Mouse (Mus musculus) intestine, embryonic 16.5 days (tissue): ENCODE results near the gene Gnpat. TPM values are rescaled to one million over a fixed set of nuclear protein-coding genes. Genes with fewer than 3 reads are reported as not detected.

Experiments used
- ATAC-seq: fragments of 200-750 bp; cut with Nextera tagmentation; 2 replicates; pipeline ENCODE4 v1.8.0; 2017; ENCODE audit warnings: moderate TSS enrichment, moderate library complexity
- H3K27ac ChIP-seq: fragments of 300-500 bp; sonication (generic); 2 replicates; pipeline ENCODE4 v1.5.1; 2014; ENCODE audit warnings: mild to moderate bottlenecking, low read length
- H3K27me3 ChIP-seq: fragments of 300-500 bp; sonication (generic); replicated peaks from 2 replicates; pipeline ENCODE4 v1.6.1; 2014; ENCODE audit warnings: low read length, control low read depth, mixed read lengths; ENCODE audit not compliant: control insufficient read depth, insufficient read depth
- H3K36me3 ChIP-seq: fragments of 300-500 bp; sonication (generic); 2 replicates; pipeline ENCODE4 v1.6.1; 2014; ENCODE audit warnings: low read length, control low read depth; ENCODE audit not compliant: control insufficient read depth, insufficient read depth
- H3K4me1 ChIP-seq: fragments of 300-500 bp; sonication (generic); 2 replicates; pipeline ENCODE4 v1.6.1; 2014; ENCODE audit warnings: low read length, control low read depth, mixed read lengths; ENCODE audit not compliant: control insufficient read depth, insufficient read depth
- H3K4me2 ChIP-seq: fragments of 300-500 bp; sonication (generic); 2 replicates; pipeline ENCODE4 v1.6.1; 2014; ENCODE audit warnings: low read depth, low read length, control low read depth
- H3K4me3 ChIP-seq: fragments of 300-500 bp; sonication (generic); 2 replicates; pipeline ENCODE4 v1.5.1; 2014; ENCODE audit warnings: mild to moderate bottlenecking, low read length
- H3K9ac ChIP-seq: fragments of 300-500 bp; sonication (generic); 2 replicates; pipeline ENCODE4 v1.6.1; 2014; ENCODE audit warnings: low read depth, low read length
- H3K9me3 ChIP-seq: fragments of 300-500 bp; sonication (generic); 2 replicates; pipeline ENCODE4 v1.6.1; 2016; ENCODE audit warnings: low read length, control low read depth; ENCODE audit not compliant: control insufficient read depth
- WGBS: fragments of 180-500 bp; shearing (Covaris S2); extraction: QIAGEN DNeasy Blood & Tissue Kit; methylation state at CpG from one replicate; pipeline ENCODE4 v1.1.7; 2014; 5-methylcytosine and 5-hydroxymethylcytosine counted together
- polyA plus RNA-seq: library from polyadenylated mRNA; unstranded; fragments of >200 nt; fragmentation: Nextera tagmentation; extraction: Ambion mirVana; gene quantifications from 2 replicates; pipeline ENCODE4 v1.2.1, GENCODE M21; 2015

Gnpat gene
- polyA plus RNA-seq, 1 experiment from 2014 or later: 83.6 TPM

- H3K4me3 ChIP-seq: peak overlapping the region; percentile 79
- ATAC-seq: no peak; the same call in 1 of the 2 replicates
- WGBS: under 1% methylated on average over 33 of the region's 33 CpGs
- H3K27me3 ChIP-seq: no peaks in the 10 kb centered on the region
- peak overlapping the region; percentile 77 for H3K4me2 ChIP-seq
- H3K9me3 ChIP-seq: no peaks in the 10 kb centered on the region
- peak overlapping the region; percentile 94 for H3K9ac ChIP-seq
- peaks cover 16% of the 10 kb centered on the region; the same call in 1 of the 2 replicates for H3K4me1 ChIP-seq
- peaks cover 15% of the 10 kb centered on the region for H3K36me3 ChIP-seq
- peak overlapping the region; percentile 89 for H3K27ac ChIP-seq
These were observed 387 bp downstream of the Gnpat start for GRCm38 (mm10) chr8:124863163-124863677.

GRCm38 (mm10) chr8:124863729-124864128, 896 bp downstream of the Gnpat start:
- H3K4me3 ChIP-seq: peak overlapping the region; percentile 79
- H3K9me3 ChIP-seq: no peaks in the 10 kb centered on the region
- 9% methylated on average over 8 of the region's 8 CpGs for WGBS
- peak overlapping the region; percentile 77 for H3K4me2 ChIP-seq
- H3K4me1 ChIP-seq: peaks cover 16% of the 10 kb centered on the region; the same call in 1 of the 2 replicates
- H3K27me3 ChIP-seq: no peaks in the 10 kb centered on the region
- H3K36me3 ChIP-seq: peaks cover 11% of the 10 kb centered on the region
- H3K9ac ChIP-seq: peak overlapping the region; percentile 94
- H3K27ac ChIP-seq: peak overlapping the region; percentile 89; the same call in 1 of the 2 replicates
- ATAC-seq: no peak

- WGBS: 75% methylated on average over 3 of the region's 3 CpGs
- H3K27me3 ChIP-seq: no peaks in the 10 kb centered on the region
- H3K27ac ChIP-seq: no peak overlapping the region
- H3K4me3 ChIP-seq: no peak overlapping the region
- no peak for ATAC-seq
- no peaks in the 10 kb centered on the region for H3K9me3 ChIP-seq
- no peaks in the 10 kb centered on the region for H3K36me3 ChIP-seq
- H3K4me1 ChIP-seq: peaks cover 13% of the 10 kb centered on the region; the same call in 1 of the 2 replicates
- no peak overlapping the region for H3K9ac ChIP-seq
- no peak overlapping the region for H3K4me2 ChIP-seq
These were observed 3.8 kb downstream of the Gnpat start for GRCm38 (mm10) chr8:124866669-124867068.

- no peak for ATAC-seq
These were observed 4.3 kb downstream of the Gnpat start for GRCm38 (mm10) chr8:124867126-124867525.

GRCm38 (mm10) chr8:124869708-124870107, 6.9 kb downstream of the Gnpat start:
- H3K4me1 ChIP-seq: peaks cover 6% of the 10 kb centered on the region; the same call in 1 of the 2 replicates

More at GRCm38 (mm10) chr8:124867126-124867525, 4.3 kb downstream of the Gnpat start:
- Histone ChIP-seq H3K4me2 (no peak overlapping the region), H3K4me3 (no peak overlapping the region), H3K27me3 (no peaks in the 10 kb centered on the region), H3K36me3 (0 out of 2 replicates have a peak, but pooled peaks cover 3% of the 10 kb centered on the region), H3K4me1 (peaks cover 11% of the 10 kb centered on the region; the same call in 1 of the 2 replicates), H3K27ac (no peak overlapping the region), H3K9ac (no peak overlapping the region), H3K9me3 (no peaks in the 10 kb centered on the region)
- 52% methylated on average over 2 of the region's 2 CpGs for WGBS

GRCm38 (mm10) chr8:124871474-124871873, 8.6 kb downstream of the Gnpat start:
- H3K27ac ChIP-seq: no peak overlapping the region
- no peaks in the 10 kb centered on the region for H3K9me3 ChIP-seq
- H3K27me3 ChIP-seq: no peaks in the 10 kb centered on the region
- ATAC-seq: peak; percentile 58
- no peak overlapping the region for H3K4me2 ChIP-seq
- no peak overlapping the region for H3K4me3 ChIP-seq
- no peak overlapping the region for H3K9ac ChIP-seq
- 0 out of 2 replicates have a peak, but pooled peaks cover 3% of the 10 kb centered on the region for H3K36me3 ChIP-seq
- no peaks in the 10 kb centered on the region; the same call in 1 of the 2 replicates for H3K4me1 ChIP-seq
- WGBS: 71% methylated on average over 7 of the region's 7 CpGs

More at GRCm38 (mm10) chr8:124869708-124870107, 6.9 kb downstream of the Gnpat start:
- Histone ChIP-seq H3K27ac (no peak overlapping the region), H3K4me3 (no peak overlapping the region), H3K4me2 (no peak overlapping the region), H3K9ac (no peak overlapping the region), H3K9me3 (no peaks in the 10 kb centered on the region), H3K36me3 (0 out of 2 replicates have a peak, but pooled peaks cover 3% of the 10 kb centered on the region), H3K27me3 (no peaks in the 10 kb centered on the region)
- ATAC-seq: no peak
- 72% methylated on average over 6 of the region's 6 CpGs for WGBS

GRCm38 (mm10) chr8:124872081-124872480, 9.2 kb downstream of the Gnpat start:
- H3K4me2 ChIP-seq: no peak overlapping the region
- 0 out of 2 replicates have a peak, but pooled peaks cover 3% of the 10 kb centered on the region for H3K36me3 ChIP-seq
- peak; percentile 22 for ATAC-seq
- no peaks in the 10 kb centered on the region for H3K27me3 ChIP-seq
- no peak overlapping the region for H3K9ac ChIP-seq
- H3K4me1 ChIP-seq: no peaks in the 10 kb centered on the region; the same call in 1 of the 2 replicates
- no peaks in the 10 kb centered on the region for H3K9me3 ChIP-seq
- H3K4me3 ChIP-seq: no peak overlapping the region
- WGBS: 94% methylated on average over 7 of the region's 7 CpGs
- H3K27ac ChIP-seq: no peak overlapping the region

- 0 out of 2 replicates have a peak, but pooled peaks cover 3% of the 10 kb centered on the region for H3K36me3 ChIP-seq
- no peaks in the 10 kb centered on the region for H3K27me3 ChIP-seq
- no peaks in the 10 kb centered on the region; the same call in 1 of the 2 replicates for H3K4me1 ChIP-seq
- H3K4me3 ChIP-seq: no peak overlapping the region
- H3K4me2 ChIP-seq: no peak overlapping the region
- WGBS: 67% methylated on average over 5 of the region's 5 CpGs
- no peak overlapping the region for H3K9ac ChIP-seq
- H3K27ac ChIP-seq: no peak overlapping the region
- peak; percentile 77 for ATAC-seq
- H3K9me3 ChIP-seq: no peaks in the 10 kb centered on the region
These were observed 9.9 kb downstream of the Gnpat start for GRCm38 (mm10) chr8:124872690-124873089.

GRCm38 (mm10) chr8:124878141-124878540, 15.3 kb downstream of the Gnpat start:
- ATAC-seq: no peak
- H3K27me3 ChIP-seq: no peaks in the 10 kb centered on the region
- H3K4me3 ChIP-seq: no peak overlapping the region
- 79% methylated on average over 5 of the region's 5 CpGs for WGBS
- H3K4me1 ChIP-seq: no peaks in the 10 kb centered on the region
- H3K9ac ChIP-seq: no peak overlapping the region
- no peak overlapping the region for H3K27ac ChIP-seq
- peaks cover 27% of the 10 kb centered on the region for H3K36me3 ChIP-seq
- H3K9me3 ChIP-seq: no peaks in the 10 kb centered on the region
- no peak overlapping the region for H3K4me2 ChIP-seq
